Mouse (Mus musculus) lung, embryonic 16.5 days (tissue): ENCODE results near the gene Rasa4. TPM values are rescaled to one million over a fixed set of nuclear protein-coding genes. Genes with fewer than 3 reads are reported as not detected.

Experiments used
- ATAC-seq: fragments of 200-750 bp; cut with Nextera tagmentation; 2 replicates; pipeline ENCODE4 v1.8.0; 2017; ENCODE audit warnings: low read depth, mild to moderate bottlenecking, moderate library complexity
- H3K27ac ChIP-seq: fragments of 300-500 bp; sonication (generic); 2 replicates; pipeline ENCODE4 v1.5.1; 2014; ENCODE audit warnings: mild to moderate bottlenecking, control low read depth, low read length
- H3K27me3 ChIP-seq: fragments of 300-500 bp; sonication (generic); 2 replicates; pipeline ENCODE4 v1.6.1; 2014; ENCODE audit warnings: low read depth, low read length, mixed read lengths; ENCODE audit not compliant: control insufficient read depth, insufficient read depth
- H3K36me3 ChIP-seq: fragments of 300-500 bp; sonication (generic); 2 replicates; pipeline ENCODE4 v1.6.1; 2014; ENCODE audit warnings: low read length; ENCODE audit not compliant: control insufficient read depth, insufficient read depth
- H3K4me1 ChIP-seq: fragments of 300-500 bp; sonication (generic); replicated peaks from 2 replicates; pipeline ENCODE4 v1.6.1; 2014; ENCODE audit warnings: low read length, mixed read lengths; ENCODE audit not compliant: control insufficient read depth, insufficient read depth
- H3K4me2 ChIP-seq: fragments of 300-500 bp; sonication (generic); 2 replicates; pipeline ENCODE4 v1.6.1; 2014; ENCODE audit warnings: low read depth, low read length, control low read depth
- H3K4me3 ChIP-seq: fragments of 300-500 bp; sonication (generic); 2 replicates; pipeline ENCODE4 v1.5.1; 2014; ENCODE audit warnings: mild to moderate bottlenecking, low read length, control low read depth
- H3K9ac ChIP-seq: fragments of 300-500 bp; sonication (generic); 2 replicates; pipeline ENCODE4 v1.6.1; 2014; ENCODE audit warnings: low read length, control low read depth
- H3K9me3 ChIP-seq: fragments of 300-500 bp; sonication (generic); 2 replicates; pipeline ENCODE4 v1.6.1; 2016; ENCODE audit warnings: low read length; ENCODE audit not compliant: control insufficient read depth
- WGBS: fragments of 180-500 bp; shearing (Covaris S2); extraction: QIAGEN DNeasy Blood & Tissue Kit; methylation state at CpG from one replicate; pipeline ENCODE4 v1.1.7; 2014; 5-methylcytosine and 5-hydroxymethylcytosine counted together
- polyA plus RNA-seq: library from polyadenylated mRNA; unstranded; fragments of >200 nt; fragmentation: Nextera tagmentation; extraction: Ambion mirVana; gene quantifications from 2 replicates; pipeline ENCODE4 v1.2.1, GENCODE M21; 2015

The Rasa4 gene
- 3.3 and 4.4 TPM in 2 replicates for polyA plus RNA-seq

GRCm38 (mm10) chr5:136083669-136084107 is at the start of gene Rasa4:
Gene Rasa4 (plus strand): TSS chr5:136083916.
- H3K4me2 ChIP-seq, result peak within 1 kb of the TSS; percentile 95
- under 1% methylated on average over 21 of the region's 28 CpGs for WGBS
- no peak within 1 kb of the TSS for H3K27ac ChIP-seq
- peak; percentile 99 for ATAC-seq
- H3K36me3 ChIP-seq, result no peaks in the 10 kb centered on the region
- peaks cover 11% of the 10 kb centered on the region; the same call in 1 of the 2 replicates for H3K4me1 ChIP-seq
- H3K4me3 ChIP-seq, result peak within 1 kb of the TSS; percentile 59
- H3K9ac ChIP-seq, result peak within 1 kb of the TSS; percentile 68
- no peaks in the 10 kb centered on the region for H3K9me3 ChIP-seq
- H3K27me3 ChIP-seq, result peaks cover 14% of the 10 kb centered on the region

- Histone ChIP-seq H3K9me3 (no peaks in the 10 kb centered on the region), H3K27me3 (no peaks in the 10 kb centered on the region), H3K27ac (no peak overlapping the region), H3K4me3 (no peak overlapping the region), H3K9ac (no peak overlapping the region), H3K4me1 (no peaks in the 10 kb centered on the region), H3K4me2 (no peak overlapping the region), H3K36me3 (peaks cover 14% of the 10 kb centered on the region)
- no peak for ATAC-seq
- WGBS, result 71% methylated on average over 4 of the region's 4 CpGs
Measured at GRCm38 (mm10) chr5:136034868-136035267, 48.8 kb upstream of the Rasa4 start.

DNA sequence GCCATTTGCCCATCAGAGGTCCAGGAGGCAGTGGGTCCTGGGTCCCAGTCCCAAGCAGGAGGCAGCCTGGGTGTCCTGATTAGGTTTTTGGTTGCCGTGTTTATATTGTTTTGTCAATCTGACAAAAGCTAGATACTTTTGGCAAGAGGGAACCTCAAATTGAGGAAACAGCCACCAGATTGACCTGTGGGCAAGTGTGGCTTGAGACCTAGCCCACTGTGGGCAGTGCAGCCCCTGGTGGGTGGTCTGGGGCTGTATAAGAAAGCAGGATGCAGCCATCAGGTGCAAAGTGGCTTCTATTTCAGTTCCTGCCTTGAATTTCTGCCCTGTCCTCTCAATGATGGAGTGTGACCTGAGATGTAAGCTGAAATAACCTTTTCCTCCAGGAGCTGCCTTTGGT is 48.4 kb upstream of the Rasa4 start:
- H3K4me2 ChIP-seq, result no peak overlapping the region
- no peak for ATAC-seq
- no peak overlapping the region for H3K9ac ChIP-seq
- H3K27ac ChIP-seq, result no peak overlapping the region
- H3K4me1 ChIP-seq, result no peaks in the 10 kb centered on the region
- no peaks in the 10 kb centered on the region for H3K27me3 ChIP-seq
- 60% methylated on average over 1 of the region's 1 CpGs for WGBS
- peaks cover 12% of the 10 kb centered on the region for H3K36me3 ChIP-seq
- no peak overlapping the region for H3K4me3 ChIP-seq
- no peaks in the 10 kb centered on the region for H3K9me3 ChIP-seq

DNA sequence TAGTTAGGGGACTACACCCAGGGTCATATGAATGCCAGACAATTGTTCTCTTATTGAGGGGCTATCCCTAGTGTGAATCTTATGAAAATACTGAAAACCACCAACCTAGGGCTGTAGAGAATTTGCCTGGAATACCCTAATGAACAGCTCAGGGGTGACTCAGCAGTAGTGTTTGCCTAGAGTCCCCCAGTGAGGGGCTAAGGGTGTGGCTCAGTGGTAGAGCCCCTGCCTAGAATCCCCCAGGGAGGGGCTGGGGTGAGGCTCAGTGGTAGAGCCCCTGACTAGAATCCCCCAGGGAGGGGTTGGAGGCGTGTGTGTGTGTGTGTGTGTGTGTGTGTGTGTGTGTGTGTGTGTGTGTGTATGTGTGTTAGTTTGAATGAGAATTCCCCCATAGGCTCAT is 47.0 kb upstream of the Rasa4 start:
- ATAC-seq, result no peak
- Histone ChIP-seq H3K4me1 (no peaks in the 10 kb centered on the region), H3K27me3 (no peaks in the 10 kb centered on the region), H3K36me3 (0 out of 2 replicates have a peak, but pooled peaks cover 3% of the 10 kb centered on the region), H3K4me2 (no peak overlapping the region), H3K27ac (no peak overlapping the region), H3K4me3 (no peak overlapping the region), H3K9ac (no peak overlapping the region), H3K9me3 (no peaks in the 10 kb centered on the region)
- WGBS, result 90% methylated on average over 1 of the region's 1 CpGs

DNA sequence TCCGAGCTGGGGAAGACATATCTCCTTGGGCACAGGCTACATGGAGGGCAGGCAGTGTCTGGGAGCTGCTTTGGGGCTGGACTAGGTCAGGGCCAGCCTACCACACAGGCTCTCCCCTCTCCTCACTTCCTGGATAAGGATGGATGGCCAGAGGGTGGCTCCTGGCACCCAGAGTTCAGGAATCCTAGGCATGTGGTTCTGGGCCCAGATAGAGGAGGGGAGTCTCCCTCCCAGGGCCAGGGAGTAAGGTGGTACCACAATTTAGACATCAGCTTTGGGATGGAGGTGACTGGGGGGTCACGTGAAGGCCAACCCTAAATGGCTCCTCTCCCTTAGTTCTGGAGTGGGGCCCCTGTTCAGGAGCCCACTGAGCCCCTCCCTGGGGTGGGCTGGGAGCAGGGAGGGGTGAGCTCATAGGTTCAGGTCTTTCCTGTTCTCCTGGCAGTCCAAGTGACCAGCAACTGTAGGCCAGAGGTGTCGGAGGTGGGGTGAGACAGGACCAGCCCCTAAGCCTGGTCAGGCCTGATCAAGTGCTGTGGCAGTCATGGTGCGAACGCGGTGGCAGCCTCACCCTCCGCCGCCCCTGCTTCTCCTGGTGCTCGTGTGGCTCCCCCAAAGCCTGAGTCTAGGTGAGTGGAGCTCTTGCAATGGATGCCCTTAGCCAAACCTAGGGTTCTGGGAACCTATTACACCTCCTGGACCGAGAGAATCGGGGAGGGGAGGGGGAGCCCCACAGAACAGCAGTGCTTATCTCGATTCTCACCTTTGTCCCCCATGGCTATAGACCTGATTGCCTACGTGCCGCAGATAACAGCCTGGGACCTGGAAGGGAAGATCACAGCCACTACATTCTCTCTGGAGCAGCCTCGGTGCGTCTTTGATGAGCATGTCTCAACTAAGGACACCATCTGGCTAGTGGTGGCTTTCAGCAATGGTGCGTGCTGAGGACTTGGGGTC is 45.2 kb upstream of the Rasa4 start, which contains the start of gene Upk3b:
Gene Upk3b (plus strand): TSS at position 239 of the 957 bp plus-strand sequence.
- 60% methylated on average over 17 of the region's 17 CpGs for WGBS

GRCm38 (mm10) chr5:136040210-136040609 is 43.5 kb upstream of the Rasa4 start:
- no peaks in the 10 kb centered on the region for H3K27me3 ChIP-seq
- 34% methylated on average over 5 of the region's 5 CpGs for WGBS
- H3K27ac ChIP-seq, result no peak overlapping the region
- H3K4me2 ChIP-seq, result peak overlapping the region; percentile 7; the same call in 1 of the 2 replicates
- no peaks in the 10 kb centered on the region for H3K9me3 ChIP-seq
- 0 out of 2 replicates have a peak, but pooled peaks have one; percentile 35 for ATAC-seq
- no peaks in the 10 kb centered on the region for H3K4me1 ChIP-seq
- H3K4me3 ChIP-seq, result no peak overlapping the region
- H3K36me3 ChIP-seq, result no peaks in the 10 kb centered on the region
- H3K9ac ChIP-seq, result 0 out of 2 replicates have a peak overlapping the region, but pooled peaks have one; percentile 23

More for the DNA sequence above, 45.2 kb upstream of the Rasa4 start, which contains the start of gene Upk3b:
- ATAC-seq, result peak; percentile 55
- no peak within 1 kb of the TSS for H3K4me3 ChIP-seq
- no peaks in the 10 kb centered on the region for H3K36me3 ChIP-seq
- H3K27me3 ChIP-seq, result no peaks in the 10 kb centered on the region
- H3K4me2 ChIP-seq, result no peak within 1 kb of the TSS
- H3K9me3 ChIP-seq, result no peaks in the 10 kb centered on the region
- no peaks in the 10 kb centered on the region for H3K4me1 ChIP-seq
- H3K27ac ChIP-seq, result no peak within 1 kb of the TSS
- H3K9ac ChIP-seq, result no peak within 1 kb of the TSS

DNA sequence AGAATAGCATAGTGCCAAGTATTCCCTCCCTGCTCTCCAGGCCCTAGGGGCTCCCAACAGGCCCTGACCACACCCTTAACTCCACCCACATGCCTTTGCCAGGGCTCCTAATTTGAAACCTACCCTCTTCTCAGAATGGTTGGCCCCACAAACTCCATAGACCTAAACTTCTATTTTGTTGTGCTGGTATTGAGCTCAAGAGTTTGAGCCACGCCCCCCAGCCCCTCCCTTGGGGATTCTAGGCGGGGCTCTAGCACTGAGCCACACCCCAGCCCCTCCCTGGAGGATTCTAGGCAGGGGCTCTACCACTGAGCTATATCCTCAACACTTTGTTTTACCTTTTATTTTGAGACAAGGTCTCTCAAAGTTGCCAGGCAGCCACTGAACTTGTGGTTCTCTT is 42.5 kb upstream of the Rasa4 start:
- ATAC-seq, result peak; percentile 32; the same call in 1 of the 2 replicates
- no peak overlapping the region for H3K9ac ChIP-seq
- H3K4me3 ChIP-seq, result no peak overlapping the region
- 17% methylated on average over 2 of the region's 2 CpGs for WGBS
- no peaks in the 10 kb centered on the region for H3K4me1 ChIP-seq
- H3K27ac ChIP-seq, result no peak overlapping the region
- no peaks in the 10 kb centered on the region for H3K36me3 ChIP-seq
- H3K4me2 ChIP-seq, result no peak overlapping the region
- no peaks in the 10 kb centered on the region for H3K27me3 ChIP-seq
- H3K9me3 ChIP-seq, result no peaks in the 10 kb centered on the region

- H3K4me2 ChIP-seq, result no peak overlapping the region
- 89% methylated on average over 8 of the region's 8 CpGs for WGBS
- H3K27me3 ChIP-seq, result no peaks in the 10 kb centered on the region
- ATAC-seq, result no peak
- no peak overlapping the region for H3K4me3 ChIP-seq
- H3K4me1 ChIP-seq, result no peaks in the 10 kb centered on the region
- H3K36me3 ChIP-seq, result no peaks in the 10 kb centered on the region
- H3K27ac ChIP-seq, result no peak overlapping the region
- no peak overlapping the region for H3K9ac ChIP-seq
- no peaks in the 10 kb centered on the region for H3K9me3 ChIP-seq
Measured at GRCm38 (mm10) chr5:136041666-136042065, 42.0 kb upstream of the Rasa4 start.

DNA sequence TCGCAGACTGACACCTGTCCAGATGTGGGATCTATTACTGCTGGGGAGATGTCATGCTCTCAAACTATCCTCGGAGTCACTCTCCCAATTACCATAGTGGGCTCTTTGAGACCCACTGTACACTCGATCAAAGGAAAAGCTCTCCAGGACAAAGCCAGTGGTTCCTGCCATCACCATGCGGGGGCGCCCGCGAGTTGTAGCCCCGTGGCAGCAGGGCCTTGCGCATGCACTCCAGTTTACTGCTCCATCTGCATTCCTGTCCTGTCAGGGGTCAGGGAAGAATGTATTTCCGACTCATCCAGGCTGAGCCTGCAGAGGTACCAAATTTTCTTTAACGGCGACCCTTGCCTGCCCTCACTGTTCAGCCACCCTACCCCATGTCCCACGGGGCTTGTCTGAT is 38.9 kb upstream of the Rasa4 start:
- no peak overlapping the region for H3K4me2 ChIP-seq

More for the DNA sequence above, 38.9 kb upstream of the Rasa4 start:
- H3K4me3 ChIP-seq, result no peak overlapping the region
- 67% methylated on average over 13 of the region's 13 CpGs for WGBS
- no peaks in the 10 kb centered on the region for H3K36me3 ChIP-seq
- H3K27me3 ChIP-seq, result no peaks in the 10 kb centered on the region
- 0 out of 2 replicates have a peak, but pooled peaks cover 4% of the 10 kb centered on the region for H3K9me3 ChIP-seq
- ATAC-seq, result no peak
- no peaks in the 10 kb centered on the region for H3K4me1 ChIP-seq
- H3K9ac ChIP-seq, result no peak overlapping the region
- H3K27ac ChIP-seq, result no peak overlapping the region
